Mouse (Mus musculus) heart, adult 11 months (tissue): ENCODE results near the gene 3110040N11Rik.

Source experiments
- DNase-seq: peaks from one replicate; pipeline ENCODE4 v3.0.0; 2022

Gene 3110040N11Rik

GRCm38 (mm10) chr7:81738720-81739385 is 50.4 kb downstream of the 3110040N11Rik start:
- DNase-seq, result peak; percentile 33

GRCm38 (mm10) chr7:81735300-81736048 is 53.8 kb downstream of the 3110040N11Rik start:
- peak; percentile 81 for DNase-seq

GRCm38 (mm10) chr7:81732183-81733089 is 56.8 kb downstream of the 3110040N11Rik start:
- DNase-seq, result peak; percentile 76
